Mouse (Mus musculus) frontal cortex, postnatal 25 days (tissue): Measurements from ENCODE around the gene Hsf3.
"Not testable (repeated sequence)": the region's sequence is repeated elsewhere in the genome, so short reads cannot be mapped to it uniquely, and the experiment has no call there.

ENCODE experiments used
- DNase-seq, 2 experiments: peaks; one replicate each; pipeline ENCODE4 v3.0.0; 2022; ENCODE audit warnings: low spot score in 2 of 2

Hsf3 gene

DNA sequence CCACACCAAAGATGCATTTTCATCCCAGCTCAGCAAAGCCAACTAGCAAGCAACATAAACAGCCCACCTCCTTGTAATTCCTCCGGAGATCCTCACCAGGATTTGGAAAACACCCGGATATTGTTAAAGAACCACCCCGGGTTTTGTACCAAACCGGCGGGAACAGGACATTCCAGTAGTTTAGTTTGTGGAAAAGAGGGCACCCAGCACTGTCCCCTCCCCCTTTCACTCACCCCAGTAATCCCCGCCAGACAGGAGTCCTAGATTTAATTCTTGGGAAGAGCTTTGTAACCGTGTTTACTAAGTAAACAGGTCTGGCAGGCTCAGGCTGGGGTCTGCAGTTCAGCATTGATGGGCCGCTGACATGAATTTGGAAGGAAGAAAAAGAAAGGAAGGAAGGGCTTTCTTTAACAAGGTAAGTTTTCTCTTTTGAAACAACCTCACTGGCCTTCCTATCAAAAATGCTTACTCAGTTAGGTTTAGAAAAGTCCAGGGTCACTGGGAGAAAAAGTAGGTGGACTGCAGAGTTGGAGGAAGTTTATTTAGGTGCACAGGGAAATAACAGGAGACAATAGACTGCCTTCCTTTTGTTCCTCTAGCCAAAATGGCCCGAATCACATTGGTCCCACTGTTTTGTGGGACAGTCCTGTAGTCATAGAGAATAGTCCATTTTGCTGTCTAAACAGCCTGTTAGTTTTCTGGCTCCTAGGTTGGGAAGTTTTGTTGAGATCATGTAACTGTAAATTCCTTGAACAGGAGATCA is at the start of gene Hsf3:
Gene Hsf3, minus strand, starts transcription at position 94 of the 763 bp plus-strand sequence.
- no peak for DNase-seq

DNA sequence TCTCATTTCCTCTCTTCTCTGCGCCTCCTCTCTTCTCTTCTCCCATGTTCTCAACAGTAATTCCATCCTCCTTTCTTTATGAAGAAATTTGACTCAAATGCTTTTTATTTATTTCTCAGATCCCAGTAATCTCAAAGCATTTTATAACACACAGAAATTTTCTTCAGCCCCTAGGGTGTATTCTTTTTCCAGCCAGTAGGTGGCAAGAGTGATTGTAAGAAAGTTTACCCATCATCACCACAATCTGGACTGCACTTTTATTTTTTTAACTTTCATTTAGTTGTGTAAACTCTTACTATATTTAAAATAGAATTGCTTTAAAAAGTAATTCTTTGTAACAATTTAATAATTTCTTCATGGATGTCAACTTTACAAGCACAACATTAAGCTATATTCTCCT is 45.5 kb upstream of the Hsf3 start:
- DNase-seq: no peak

DNA sequence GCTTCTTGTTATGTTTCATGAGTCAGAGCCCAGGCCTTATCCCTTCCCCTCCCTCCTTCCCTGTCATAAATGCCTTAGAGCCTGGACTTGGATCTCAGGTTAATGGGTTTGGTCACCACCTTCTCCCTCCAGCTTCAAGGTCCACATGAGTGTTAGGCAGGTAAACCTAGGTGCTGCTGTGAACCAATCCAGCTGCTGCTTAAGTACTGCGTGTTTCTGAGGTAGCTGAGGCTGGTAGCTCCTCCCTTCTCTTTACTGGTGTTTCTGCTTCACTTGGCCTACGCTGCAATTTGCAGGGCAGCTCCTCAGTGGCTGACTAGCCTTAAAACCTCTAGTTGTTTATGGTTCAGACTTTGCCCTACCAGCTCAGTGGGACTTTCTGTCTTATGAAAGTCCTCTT is 945 bp downstream of the Hsf3 start, which contains the start of gene Heph:
Gene Heph, plus strand, starts transcription at position 211 of the 400 bp plus-strand sequence.
- DNase-seq: no peak

DNA sequence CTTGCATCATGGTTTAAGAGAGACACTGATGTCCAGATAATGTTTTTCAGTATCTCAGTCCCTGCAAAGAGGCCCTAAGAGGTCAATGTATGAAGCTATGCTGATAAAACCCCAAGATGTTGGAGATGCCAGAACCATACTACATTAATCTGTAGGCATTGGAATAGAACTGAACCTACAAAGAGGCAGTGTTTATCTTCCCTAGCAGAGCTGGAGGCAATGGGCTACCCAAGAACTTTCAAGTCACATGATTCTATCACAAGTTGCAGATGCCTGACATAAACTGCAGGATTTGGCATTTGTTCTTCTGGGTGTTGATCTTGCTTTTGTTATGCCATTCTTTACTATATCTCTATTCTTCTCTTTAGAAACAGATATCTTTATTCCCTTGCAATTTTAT is 36.7 kb downstream of the Hsf3 start:
- no peak for DNase-seq

DNA sequence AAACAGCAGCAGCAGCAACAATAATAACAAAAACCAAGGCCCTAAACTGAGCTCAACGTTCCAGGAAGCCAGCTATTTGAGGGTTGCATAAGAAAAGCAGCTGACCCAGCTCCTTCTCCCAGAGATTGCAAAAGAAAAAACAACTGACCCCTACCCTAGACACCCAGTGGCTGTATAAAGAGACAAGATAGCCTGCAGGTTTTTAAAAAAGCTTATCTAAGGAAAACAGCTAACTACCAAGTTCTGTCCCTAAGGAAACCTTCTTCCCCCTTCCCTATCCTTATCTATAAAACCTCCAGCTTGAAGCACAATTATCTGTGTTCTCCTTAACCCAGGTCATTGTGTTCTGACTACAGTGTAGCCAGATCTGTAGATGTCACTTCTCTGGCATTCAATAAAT is 38.4 kb downstream of the Hsf3 start:
- DNase-seq: no peak

DNA sequence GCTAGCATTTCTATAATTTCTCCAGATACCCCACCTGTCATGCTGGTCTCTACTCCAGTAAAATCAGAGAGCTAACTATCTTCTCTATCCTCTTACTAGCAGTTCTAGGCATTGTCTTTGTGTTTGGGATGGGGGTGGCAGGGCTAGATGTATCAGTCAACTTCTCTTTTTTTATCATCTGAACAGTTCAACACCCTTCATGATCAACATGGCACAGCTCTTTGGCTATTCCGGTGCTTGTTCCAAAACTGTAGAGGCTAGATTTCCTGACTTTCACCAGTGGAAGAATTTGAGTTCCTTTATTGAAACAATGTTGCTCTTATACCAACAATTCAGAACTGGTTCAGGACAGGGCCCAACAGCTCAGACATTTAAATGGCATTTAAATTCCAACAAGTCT is 39.1 kb downstream of the Hsf3 start:
- DNase-seq: no peak

DNA sequence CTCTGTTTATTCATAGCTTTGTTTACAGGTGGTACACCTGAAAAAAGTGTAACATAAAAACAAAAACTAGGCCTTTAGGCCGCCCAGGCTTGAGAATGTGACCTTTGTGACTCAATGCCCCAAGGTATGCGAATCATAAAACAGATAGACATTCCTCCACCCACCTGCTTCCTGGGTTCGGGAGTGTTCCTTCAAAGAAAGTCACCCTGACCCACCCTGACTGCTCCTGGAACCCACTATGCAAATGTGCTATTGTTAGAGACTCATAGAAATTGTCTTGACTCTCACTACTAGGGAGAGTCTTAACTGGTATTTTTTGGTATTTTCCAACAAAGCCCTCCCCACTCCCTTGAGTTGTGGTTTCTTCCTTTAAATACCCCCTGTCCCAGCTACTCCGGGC is 40.7 kb downstream of the Hsf3 start:
- DNase-seq: not testable (repeated sequence)

DNA sequence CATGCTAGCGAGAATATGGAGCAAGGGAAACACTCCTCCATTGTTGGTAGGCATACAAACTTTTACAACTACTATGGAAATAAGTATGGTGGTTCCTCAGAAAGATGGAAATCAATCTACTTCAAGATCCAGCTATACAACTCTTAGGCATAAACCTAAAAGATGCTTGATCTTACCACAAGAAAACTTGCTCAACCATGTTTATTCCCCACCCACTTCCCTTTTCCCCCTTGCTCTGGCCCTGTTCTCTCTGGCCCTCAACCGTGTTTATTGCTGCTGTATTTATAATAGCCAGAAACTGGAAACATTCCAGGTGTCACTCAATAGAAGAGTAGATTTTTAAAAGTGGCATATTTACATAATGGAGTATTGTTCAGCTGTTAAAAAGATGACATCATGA is 117.0 kb downstream of the Hsf3 start:
- DNase-seq: no peak

DNA sequence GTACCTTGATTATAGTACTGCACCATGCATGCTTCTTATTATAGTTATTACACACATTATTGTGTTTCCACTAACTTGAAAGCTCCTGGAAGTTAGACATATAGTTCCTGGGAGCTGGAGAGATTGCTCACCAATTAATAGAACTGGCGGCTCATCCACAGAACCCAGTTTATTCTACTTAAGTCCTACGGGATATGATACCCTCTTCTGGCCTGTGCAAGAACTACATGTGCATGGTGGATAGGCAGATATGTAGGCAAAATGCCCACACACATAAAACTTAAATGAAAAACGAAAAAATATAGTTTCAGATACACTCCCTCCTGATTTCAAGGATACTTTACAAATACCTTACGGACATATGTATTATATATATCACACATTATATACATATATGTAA is 126.3 kb downstream of the Hsf3 start:
- DNase-seq: no peak

DNA sequence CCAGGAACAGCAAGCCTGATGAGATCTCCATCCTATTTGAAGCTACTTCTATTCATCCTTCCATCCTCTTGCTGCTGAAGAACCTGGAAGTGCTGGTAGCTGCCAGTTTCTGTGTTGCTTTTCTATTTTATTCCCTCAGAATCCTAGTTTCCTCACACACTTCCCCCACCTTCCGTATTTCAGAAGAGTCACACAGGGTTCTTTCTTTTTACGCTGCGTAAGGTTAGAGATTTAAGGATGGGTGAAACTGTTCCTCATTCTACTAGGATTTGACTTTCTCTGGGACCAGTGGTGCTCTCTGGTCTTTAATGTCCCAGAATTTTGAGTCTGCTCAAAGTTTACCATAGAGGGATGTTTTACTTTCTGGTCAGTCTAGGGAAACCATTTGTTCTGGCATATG is 162.8 kb downstream of the Hsf3 start, which contains the start of gene Vsig4:
Gene Vsig4, minus strand, starts transcription at position 101 of the 400 bp plus-strand sequence.
- no peak for DNase-seq

DNA sequence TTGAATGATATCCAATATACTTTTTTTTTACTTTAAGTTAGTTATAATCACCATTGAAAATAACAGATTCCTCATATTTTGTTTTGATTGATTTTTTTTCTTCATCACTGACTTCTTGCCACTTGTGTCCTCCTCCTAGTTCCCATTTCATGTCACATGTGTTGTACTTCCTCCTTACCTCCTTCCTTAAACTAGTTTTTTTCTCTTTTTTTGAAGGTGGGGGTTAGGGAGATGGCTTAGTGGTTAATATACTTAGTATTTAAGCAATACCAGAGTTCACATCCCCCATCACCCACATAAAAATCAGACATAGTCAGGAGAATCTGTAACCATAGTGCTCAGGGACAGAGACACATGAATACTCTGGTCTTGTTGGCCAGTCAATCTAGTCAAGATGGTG is 199.6 kb downstream of the Hsf3 start:
- DNase-seq: no peak
